Comparison of ENCODE assay signal across 8 mouse cellular contexts in genomic region chr11:96291681-96292564, GRCm38 (mm10). TPM values are rescaled to one million over a fixed set of nuclear protein-coding genes. Genes with fewer than 3 reads are reported as not detected.
DNase-seq lines count a peak whose midpoint lies in the region; ATAC-seq and TF ChIP-seq lines count a peak whose summit lies in the region.
"Had no signal": no experiment of that assay in that cellular context is flagged by ENCODE, and none has a peak within 500 bp of the region (broad histone marks: within the 10 kb centered on the region; RNA-seq: fewer than 3 reads in every experiment).

Hoxb6 (plus strand) TSS chr11:96292476.

- in situ Hi-C loops in CH12.LX (cut with MboI; ENCODE audit: low pct_ligation_motif_present, low pct_unique_long_range_greater_than_20kb, low sequenced_read_pairs): loop anchor here (10.0 kb wide), 1 partner anchor 573 kb away; no protein-coding TSS in a partner anchor

- dilution Hi-C loops in CH12.LX (cut with MboI; ENCODE audit: extremely low pct_ligation_motif_present, extremely low pct_unique_long_range_greater_than_20kb, low sequenced_read_pairs): no loop called here

- WGBS in intestine, embryonic 14.5 days: 6% methylated on average over 22 of the region's 22 CpGs
- 5% methylated on average over 22 of the region's 22 CpGs for WGBS in limb, embryonic 13.5 days

- no peaks in the 10 kb centered on the region for H3K79me2 ChIP-seq in CH12.LX (replicated peaks; ENCODE audit: control insufficient read depth, extremely low read depth, insufficient read depth, poor library complexity, severe bottlenecking)

- peak within 1 kb of the TSS; percentile 91 for H3K4me2 ChIP-seq in CH12.LX (ENCODE audit: insufficient read depth, low read depth, poor library complexity, severe bottlenecking)
- H3K4me2 ChIP-seq in intestine, embryonic 14.5 days (ENCODE audit: low read length): peak within 1 kb of the TSS; percentile 55
- peak within 1 kb of the TSS; percentile 21 for H3K4me2 ChIP-seq in limb, embryonic 13.5 days (replicated peaks)

- peaks cover 3% of the 10 kb centered on the region for H3K9me3 ChIP-seq in CH12.LX (replicated peaks; ENCODE audit: low read length)
- no peaks in the 10 kb centered on the region for H3K9me3 ChIP-seq in intestine, embryonic 14.5 days (ENCODE audit: control insufficient read depth, low read length)
- H3K9me3 ChIP-seq in limb, embryonic 13.5 days: no peaks in the 10 kb centered on the region

- H3K4me3 ChIP-seq in CH12.LX (replicated peaks in 1 of 3; ENCODE audit: low read depth in 2 of 3, low read length in 2 of 3, poor library complexity in 1 of 3): peak within 1 kb of the TSS; percentile 38 to 62 (median 53)
- H3K4me3 ChIP-seq in intestine, embryonic 14.5 days (ENCODE audit: low read depth, low read length): peak within 1 kb of the TSS; percentile 43
- peak within 1 kb of the TSS; percentile 24 for H3K4me3 ChIP-seq in limb, embryonic 13.5 days

- H3K27ac ChIP-seq in CH12.LX (ENCODE audit: insufficient read depth, low read depth): no peak within 1 kb of the TSS
- H3K27ac ChIP-seq in intestine, embryonic 14.5 days (ENCODE audit: low read depth): peak within 1 kb of the TSS; percentile 79
- no peak within 1 kb of the TSS for H3K27ac ChIP-seq in limb, embryonic 13.5 days

- TF ChIP-seq RAD21 in CH12.LX (IDR thresholded peaks at IDR 0.05; ENCODE audit: low read depth, low read length): no peak

- ATAC-seq in intestine, embryonic 14.5 days (replicated peaks; ENCODE audit: low FRiP score, low TSS enrichment, low read depth): peak; percentile 37; the same call in 1 of the 2 replicates
- ATAC-seq in limb, embryonic 13.5 days (ENCODE audit: low FRiP score, low read depth): no peak

- no peak for TF ChIP-seq EP300 in CH12.LX (IDR thresholded peaks at IDR 0.05; ENCODE audit: low read length)

- no peak for TF ChIP-seq CTCF in CH12.LX (conservative IDR thresholded peaks at IDR 0.05 in 1 of 2, IDR thresholded peaks at IDR 0.05 in 1 of 2; ENCODE audit: low read depth in 2 of 2, low read length in 2 of 2)

- H3K36me3 ChIP-seq in CH12.LX (replicated peaks in 1 of 2; ENCODE audit: control insufficient read depth in 1 of 2, insufficient read depth in 1 of 2, low read length in 1 of 2): no peaks in the 10 kb centered on the region
- no peaks in the 10 kb centered on the region for H3K36me3 ChIP-seq in intestine, embryonic 14.5 days (ENCODE audit: control insufficient read depth, insufficient read depth, low read length)
- H3K36me3 ChIP-seq in limb, embryonic 13.5 days: no peaks in the 10 kb centered on the region

- H3K9ac ChIP-seq in CH12.LX (ENCODE audit: insufficient read depth, low read depth): peak within 1 kb of the TSS; percentile 82
- peak within 1 kb of the TSS; percentile 78 for H3K9ac ChIP-seq in intestine, embryonic 14.5 days (ENCODE audit: low read length)
- H3K9ac ChIP-seq in limb, embryonic 13.5 days: peak within 1 kb of the TSS; percentile 8; the same call in 1 of the 2 replicates

- H3K4me1 ChIP-seq in CH12.LX (ENCODE audit: control insufficient read depth in 1 of 2, insufficient read depth in 2 of 2): peaks cover 2 to 35% of the 10 kb centered on the region in 2 experiments; a peak in 2 of 4 replicates
- H3K4me1 ChIP-seq in intestine, embryonic 14.5 days (replicated peaks; ENCODE audit: control insufficient read depth, insufficient read depth, low read length): peaks cover 22% of the 10 kb centered on the region
- 0 out of 2 replicates have a peak, but pooled peaks cover under 1% of the 10 kb centered on the region for H3K4me1 ChIP-seq in limb, embryonic 13.5 days

- peaks cover 92% of the 10 kb centered on the region for H3K27me3 ChIP-seq in CH12.LX (replicated peaks)
- peaks cover 71% of the 10 kb centered on the region for H3K27me3 ChIP-seq in intestine, embryonic 14.5 days (replicated peaks; ENCODE audit: control insufficient read depth, insufficient read depth, low read length)
- H3K27me3 ChIP-seq in limb, embryonic 13.5 days: peaks cover 98% of the 10 kb centered on the region

- no peak for TF ChIP-seq POLR2A in CH12.LX (IDR thresholded peaks at IDR 0.05; ENCODE audit: low read depth, low read length)

- DNase-seq in CH12.LX (ENCODE audit: extremely low read depth) (no peak), adipocyte (ENCODE audit: low spot score) (peak; percentile 30)
- no peak for DNase-seq in intestine, embryonic 14.5 days (ENCODE audit: low spot score)
- DNase-seq in B cell, adult 2 months: no peak
- no peak for DNase-seq in heart, adult 8-10 months (ENCODE audit: low spot score)
- DNase-seq in cerebellum, adult 9-10 months: no peak

TF ChIP-seq in CH12.LX, 34 proteins besides CTCF, POLR2A, EP300 and RAD21:
- TF ChIP-seq IRF4 (IDR thresholded peaks at IDR 0.05; ENCODE audit: low read depth, low read length) (no peak), NELFE (IDR thresholded peaks at IDR 0.05; ENCODE audit: low read depth, low read length) (no peak), MAFK (IDR thresholded peaks at IDR 0.05; ENCODE audit: insufficient replicate concordance, low read length) (no peak), MAX (IDR thresholded peaks at IDR 0.05; ENCODE audit: low read length) (no peak), CHD1 (IDR thresholded peaks at IDR 0.05; ENCODE audit: low read depth, low read length) (no peak), ZMIZ1 (IDR thresholded peaks at IDR 0.05; ENCODE audit: low read depth, low read length) (no peak), MXI1 (IDR thresholded peaks at IDR 0.05; ENCODE audit: low read depth, low read length) (peak; percentile 18; the same call in 1 of the 2 replicates), ZNF384 (IDR thresholded peaks at IDR 0.05; ENCODE audit: low read depth, low read length) (no peak), E2F4 (IDR thresholded peaks at IDR 0.05; ENCODE audit: insufficient replicate concordance, low read depth, low read length) (no peak), HCFC1 (IDR thresholded peaks at IDR 0.05; ENCODE audit: low read depth, low read length) (no peak), SIN3A (IDR thresholded peaks at IDR 0.05; ENCODE audit: low read length) (0 out of 2 replicates have a peak, but pooled peaks have one; percentile 16), NRF1 (IDR thresholded peaks at IDR 0.05; ENCODE audit: low read depth, low read length) (no peak), USF2 (conservative IDR thresholded peaks at IDR 0.05; ENCODE audit: low read depth, low read length) (peak; percentile 51; the same call in 1 of the 2 replicates), JUND (conservative IDR thresholded peaks at IDR 0.05; ENCODE audit: low read depth, low read length) (no peak), JUN (IDR thresholded peaks at IDR 0.05; ENCODE audit: insufficient read depth, low read depth, low read length) (no peak), USF1 (IDR thresholded peaks at IDR 0.05; ENCODE audit: low read depth, low read length) (peak; percentile 77), TCF12 (IDR thresholded peaks at IDR 0.05; ENCODE audit: low read depth, low read length) (no peak)

RNA-seq across cellular contexts. Expression of gene Hoxb6, which starts in this region (rescaled TPM):
- total RNA-seq in CH12.LX (2012; rRNA removed) (0.34 and 1.1 TPM in 2 replicates), CH12.LX (2014; rRNA removed) (0.12 TPM in 1 of 2 replicates, not detected in the other)
- polyA plus RNA-seq in CH12.LX (2012; ENCODE audit: insufficient read length, low read depth): 0.31 and 0.53 TPM in 2 replicates
- 18.1 and 24.1 TPM in 2 replicates for polyA plus RNA-seq in intestine, embryonic 14.5 days (2014; fragmentation: Nextera tagmentation; extraction: Ambion mirVana)
- polyA plus RNA-seq in limb, embryonic 13.5 days (2015; fragmentation: Nextera tagmentation; extraction: Ambion mirVana): 0.59 and 1.4 TPM in 2 replicates
- not detected for total RNA-seq in heart, adult 8-10 months (2022)
- total RNA-seq: left cerebral cortex, postnatal 10 days had no signal

Comparison
In these comparisons a context has a peak if more than half of its experiments do, and no peak if none do; other contexts are left out.
1. H3K4me2 ChIP-seq: peak in every context shown above with its lines; median percentile 91 in CH12.LX; 55 in intestine, embryonic 14.5 days; 21 in limb, embryonic 13.5 days.
2. H3K9ac ChIP-seq: peak in every context shown above with its lines; median percentile 82 in CH12.LX; 78 in intestine, embryonic 14.5 days; 8 in limb, embryonic 13.5 days.